23 mouse cellular contexts compared by ENCODE assay signal in the genomic region with DNA sequence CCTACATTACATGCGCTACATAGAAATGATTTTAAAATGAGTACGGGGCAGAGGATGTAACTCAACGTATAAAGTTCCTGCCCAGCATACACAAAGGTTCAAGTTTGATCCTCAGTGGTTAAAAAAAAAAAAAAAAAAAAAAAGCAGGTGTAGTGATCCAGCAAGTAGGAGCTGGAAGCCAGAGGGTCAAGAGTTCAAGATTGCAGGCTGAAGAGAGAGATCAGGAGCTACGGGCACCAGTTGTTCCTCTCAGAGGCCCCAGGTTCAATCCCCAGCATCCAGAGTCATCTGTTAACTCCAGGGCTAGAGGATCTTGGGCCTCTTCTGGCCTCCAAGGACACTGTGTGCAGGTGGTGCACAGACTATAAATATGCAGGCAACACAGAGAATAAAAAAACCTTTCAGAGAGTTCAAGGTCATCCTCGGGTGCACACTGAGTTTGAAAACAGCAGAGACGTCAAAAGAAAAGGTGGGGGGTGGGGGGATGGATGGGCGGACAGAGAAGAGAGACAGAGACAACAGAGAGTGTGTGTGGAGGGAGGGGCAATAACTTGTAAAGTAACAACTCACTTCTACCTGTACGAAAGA. TPM values are rescaled to one million over a fixed set of nuclear protein-coding genes. Genes with fewer than 3 reads are reported as not detected.
DNase-seq lines count a peak whose midpoint lies in the region; ATAC-seq and TF ChIP-seq lines count a peak whose summit lies in the region.
"Had no signal": no experiment of that assay in that cellular context is flagged by ENCODE, and none has a peak within 500 bp of the region (broad histone marks: within the 10 kb centered on the region; RNA-seq: fewer than 3 reads in every experiment).

No protein-coding gene starts in this region.

- no peak for TF ChIP-seq EP300 in heart, postnatal 0 days (IDR thresholded peaks at IDR 0.05; ENCODE audit: low read depth)
- TF ChIP-seq EP300 in liver, postnatal 0 days (IDR thresholded peaks at IDR 0.05; ENCODE audit: low read depth), result no peak

- H3K27ac ChIP-seq in heart, postnatal 0 days (ENCODE audit: low read depth), result 0 out of 2 replicates have a peak overlapping the region, but pooled peaks have one; percentile 11
- H3K27ac ChIP-seq in heart, embryonic 12.5 days (ENCODE audit: poor library complexity, severe bottlenecking), result no peak overlapping the region
- H3K27ac ChIP-seq in liver, postnatal 0 days (ENCODE audit: low read depth), result 0 out of 2 replicates have a peak overlapping the region, but pooled peaks have one; percentile 4
- H3K27ac ChIP-seq: embryonic facial prominence, embryonic 15.5 days; forebrain, embryonic 10.5 days; hindbrain, embryonic 15.5 days had no signal

- H3K4me3 ChIP-seq in heart, postnatal 0 days (ENCODE audit: low read depth, low read length), result no peak overlapping the region
- H3K4me3 ChIP-seq in heart, embryonic 12.5 days, result no peak overlapping the region
- no peak overlapping the region for H3K4me3 ChIP-seq in liver, postnatal 0 days (ENCODE audit: low read depth, low read length)
- H3K4me3 ChIP-seq: embryonic facial prominence, embryonic 15.5 days; erythroblast, embryonic 14.5 days; forebrain, embryonic 10.5 days; hindbrain, embryonic 15.5 days had no signal

- H3K9ac ChIP-seq in heart, postnatal 0 days (replicated peaks; ENCODE audit: low read depth, low read length), result 0 out of 2 replicates have a peak overlapping the region, but pooled peaks have one; percentile 13
- no peak overlapping the region for H3K9ac ChIP-seq in heart, embryonic 12.5 days
- H3K9ac ChIP-seq in liver, postnatal 0 days (replicated peaks), result no peak overlapping the region
- H3K9ac ChIP-seq: embryonic facial prominence, embryonic 15.5 days; hindbrain, embryonic 15.5 days had no signal

- 0 out of 2 replicates have a peak, but pooled peaks have one; percentile 47 for ATAC-seq in heart, postnatal 0 days (ENCODE audit: insufficient read depth, low read depth)
- no peak for ATAC-seq in heart, embryonic 12.5 days (ENCODE audit: insufficient number of reproducible peaks, low FRiP score)
- ATAC-seq in liver, postnatal 0 days, result no peak
- ATAC-seq: CD4-positive, CD25-positive, alpha-beta regulatory T cell, adult 4 months; forebrain, embryonic 14.5 days; Patski had no signal

- H3K9me3 ChIP-seq in heart, postnatal 0 days (replicated peaks; ENCODE audit: control insufficient read depth, low read length), result no peaks in the 10 kb centered on the region
- H3K9me3 ChIP-seq in heart, embryonic 12.5 days (replicated peaks), result no peaks in the 10 kb centered on the region
- no peaks in the 10 kb centered on the region for H3K9me3 ChIP-seq in liver, postnatal 0 days (ENCODE audit: low read length)
- H3K9me3 ChIP-seq: embryonic facial prominence, embryonic 15.5 days; forebrain, embryonic 10.5 days; hindbrain, embryonic 15.5 days had no signal

- no peak overlapping the region for H3K4me2 ChIP-seq in heart, postnatal 0 days (ENCODE audit: low read depth, low read length)
- H3K4me2 ChIP-seq in heart, embryonic 12.5 days, result no peak overlapping the region
- H3K4me2 ChIP-seq in liver, postnatal 0 days (ENCODE audit: low read depth, low read length), result no peak overlapping the region
- H3K4me2 ChIP-seq: embryonic facial prominence, embryonic 15.5 days; hindbrain, embryonic 15.5 days had no signal

- TF ChIP-seq CTCF in heart, postnatal 0 days (IDR thresholded peaks at IDR 0.05; ENCODE audit: low read depth), result no peak
- TF ChIP-seq CTCF in liver, postnatal 0 days (IDR thresholded peaks at IDR 0.05; ENCODE audit: low read depth), result no peak

- H3K4me1 ChIP-seq in heart, postnatal 0 days (ENCODE audit: control insufficient read depth, insufficient read depth), result peaks cover 43% of the 10 kb centered on the region
- peaks cover 61% of the 10 kb centered on the region for H3K4me1 ChIP-seq in heart, embryonic 12.5 days (replicated peaks)
- peaks cover 30% of the 10 kb centered on the region for H3K4me1 ChIP-seq in liver, postnatal 0 days (ENCODE audit: insufficient read depth)

- 60% methylated on average over 8 of the region's 8 CpGs for WGBS in heart, postnatal 0 days
- 59% methylated on average over 8 of the region's 8 CpGs for WGBS in heart, embryonic 12.5 days
- WGBS in liver, postnatal 0 days (ENCODE audit: insufficient replicate concordance), result 67% methylated on average over 8 of the region's 8 CpGs

- DNase-seq in heart, postnatal 0 days (ENCODE audit: low spot score), result no peak
- DNase-seq in liver, postnatal 0 days, result no peak
- DNase-seq in liver (no peak), ZHBTc4 (ENCODE audit: low read depth, low spot score) (peak; percentile 60)
- no peak for DNase-seq in cerebellum, postnatal 14 days
- no peak for DNase-seq in layer of hippocampus, postnatal 14 days (ENCODE audit: low spot score in 2 of 2)
- DNase-seq: adrenal gland, adult 8-10 months; adrenal gland, postnatal 36 days; cerebellum, adult 2 months; cerebellum, postnatal 10 days; embryo, embryonic 11 days; gastrocnemius, postnatal 36 days; heart, adult 11 months; heart, postnatal 36 days; kidney, adult 18-20 months had no signal

- H3K27me3 ChIP-seq in heart, postnatal 0 days (ENCODE audit: control insufficient read depth, insufficient read depth, low read length), result no peaks in the 10 kb centered on the region
- H3K27me3 ChIP-seq in heart, embryonic 12.5 days (replicated peaks), result no peaks in the 10 kb centered on the region
- H3K27me3 ChIP-seq in liver, postnatal 0 days (ENCODE audit: insufficient read depth, low read length), result no peaks in the 10 kb centered on the region
- H3K27me3 ChIP-seq: embryonic facial prominence, embryonic 15.5 days; hindbrain, embryonic 15.5 days; Patski had no signal

- H3K36me3 ChIP-seq in heart, postnatal 0 days (replicated peaks; ENCODE audit: control insufficient read depth, insufficient read depth, low read length), result no peaks in the 10 kb centered on the region
- no peaks in the 10 kb centered on the region for H3K36me3 ChIP-seq in heart, embryonic 12.5 days
- H3K36me3 ChIP-seq in liver, postnatal 0 days (replicated peaks; ENCODE audit: insufficient read depth, low read length), result no peaks in the 10 kb centered on the region
- H3K36me3 ChIP-seq: embryonic facial prominence, embryonic 15.5 days; forebrain, embryonic 10.5 days; hindbrain, embryonic 15.5 days had no signal

RNA-seq across cellular contexts. Expression of gene Magi1, which starts 32.3 kb away (rescaled TPM):
- 15.3 and 20.4 TPM in 2 replicates for total RNA-seq in heart, postnatal 0 days (2014; rRNA removed; ENCODE audit: low replicate concordance)
- polyA plus RNA-seq in heart, postnatal 0 days (2015; fragmentation: Nextera tagmentation; extraction: Ambion mirVana), result 4.4 and 4.6 TPM in 2 replicates
- 9.9 and 13.2 TPM in 2 replicates for polyA plus RNA-seq in heart, embryonic 12.5 days (2016; fragmentation: Nextera tagmentation; extraction: Ambion mirVana)
- polyA plus RNA-seq in liver, postnatal 0 days (2015; fragmentation: Nextera tagmentation; extraction: Ambion mirVana), result 1.2 and 1.9 TPM in 2 replicates
- 10 to 100 TPM; 47.1 to 52.9 TPM for total RNA-seq in layer of hippocampus, postnatal 14 days (2021)
